Mouse (Mus musculus): ENCODE results near the gene Acsbg2.

DNA sequence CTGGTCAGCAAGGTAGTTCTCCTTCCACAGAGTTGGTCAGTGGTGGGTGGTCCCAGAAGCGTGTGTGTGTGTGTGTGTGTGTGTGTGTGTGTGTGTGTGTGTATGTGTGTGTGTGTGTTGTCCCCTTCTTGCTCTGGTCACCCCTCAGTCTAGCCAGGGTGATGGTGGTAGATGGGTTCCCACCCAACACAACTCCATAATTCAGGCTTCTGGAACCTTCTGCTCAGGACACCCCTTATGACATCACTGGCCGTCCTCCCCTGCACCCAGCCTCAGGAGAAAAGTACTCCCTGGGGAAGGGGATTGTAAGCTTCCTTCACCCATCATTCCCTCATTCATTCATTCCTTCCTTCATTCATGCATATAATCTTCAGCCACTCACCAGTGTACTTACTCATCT, at the start of gene Acsbg2:
- TF ChIP-seq EP300 (IDR thresholded peaks at IDR 0.05; ENCODE audit: insufficient read depth, low read depth, low read length) (no peak), CTCF (IDR thresholded peaks at IDR 0.05) (no peak)

Data from heart, adult 2 months (tissue).